Mouse (Mus musculus): ENCODE data around the gene Usp16. TPM values are rescaled to one million over a fixed set of nuclear protein-coding genes. Genes with fewer than 3 reads are reported as not detected.

Usp16 gene
- polyA plus RNA-seq (2012; rRNA removed): 8.9 and 15.6 TPM in 2 replicates

- Histone ChIP-seq H3K4me3 (ENCODE audit: extremely low read depth, insufficient read depth, insufficient read length) (peak within 1 kb of the TSS; percentile 92), H3K27ac (ENCODE audit: insufficient read depth, low read length) (peak within 1 kb of the TSS; percentile 85), H3K36me3 (ENCODE audit: control insufficient read depth, insufficient read depth, low read length) (peaks cover 1% of the 10 kb centered on the region; the same call in 1 of the 2 replicates), H3K4me1 (ENCODE audit: control insufficient read depth, insufficient read depth, insufficient read length) (peaks cover 9% of the 10 kb centered on the region; the same call in 1 of the 2 replicates), H3K27me3 (ENCODE audit: control insufficient read depth, insufficient read depth, low read length) (no peaks in the 10 kb centered on the region)
- peak; percentile 80 to 93 for DNase-seq (ENCODE audit: low read depth in 1 of 2, low spot score in 2 of 2)
- TF ChIP-seq POLR2A (IDR thresholded peaks at IDR 0.05; ENCODE audit: low read depth, low read length) (peak; percentile 80), CTCF (IDR thresholded peaks at IDR 0.05; ENCODE audit: extremely low read depth, insufficient read depth, insufficient read length, insufficient replicate concordance) (no peak)
- WGBS: 14% methylated on average over 45 of the region's 45 CpGs
Measured at GRCm38 (mm10) chr16:87454419-87455179, at the start of gene Usp16. Gene Usp16 (plus strand): TSS chr16:87454703.

DNA sequence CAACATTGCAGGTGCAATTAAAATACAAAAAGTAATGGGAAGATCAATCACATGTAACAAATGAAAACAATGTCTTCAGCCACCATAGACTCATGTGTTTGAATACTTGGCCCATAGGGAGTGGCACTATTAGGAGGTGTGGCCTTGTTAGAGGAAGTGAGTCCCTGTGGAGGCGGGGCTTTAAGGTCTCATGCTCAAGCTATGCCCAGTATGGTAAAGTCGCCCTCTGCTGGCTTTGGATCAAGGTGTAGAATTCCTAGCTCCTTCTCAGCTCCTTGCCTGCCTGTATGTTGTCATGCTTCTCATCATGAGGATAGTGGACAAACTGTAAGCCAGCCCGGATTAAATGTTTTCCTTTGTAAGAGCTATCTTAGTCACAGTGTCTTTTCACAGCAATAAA is 49.5 kb upstream of the Usp16 start:
- 89% methylated on average over 3 of the region's 3 CpGs for WGBS
- no peak overlapping the region for H3K27ac ChIP-seq (ENCODE audit: insufficient read depth, low read length)
- no peak overlapping the region for H3K4me3 ChIP-seq (ENCODE audit: extremely low read depth, insufficient read depth, insufficient read length)
- peak; percentile 12 to 19 for DNase-seq (ENCODE audit: low read depth in 1 of 2, low spot score in 2 of 2)
- TF ChIP-seq POLR2A (IDR thresholded peaks at IDR 0.05; ENCODE audit: low read depth, low read length): no peak
- no peak for TF ChIP-seq CTCF (IDR thresholded peaks at IDR 0.05; ENCODE audit: extremely low read depth, insufficient read depth, insufficient read length, insufficient replicate concordance)
- no peaks in the 10 kb centered on the region for H3K27me3 ChIP-seq (ENCODE audit: control insufficient read depth, insufficient read depth, low read length)
- no peaks in the 10 kb centered on the region for H3K4me1 ChIP-seq (ENCODE audit: control insufficient read depth, insufficient read depth, insufficient read length)
- H3K36me3 ChIP-seq (ENCODE audit: control insufficient read depth, insufficient read depth, low read length): peaks cover 40% of the 10 kb centered on the region

GRCm38 (mm10) chr16:87420662-87421061 is 33.8 kb upstream of the Usp16 start:
- no peak for TF ChIP-seq CTCF (IDR thresholded peaks at IDR 0.05; ENCODE audit: extremely low read depth, insufficient read depth, insufficient read length, insufficient replicate concordance)
- no peak for TF ChIP-seq POLR2A (IDR thresholded peaks at IDR 0.05; ENCODE audit: low read depth, low read length)
- no peak overlapping the region for H3K4me3 ChIP-seq (ENCODE audit: extremely low read depth, insufficient read depth, insufficient read length)
- H3K27me3 ChIP-seq (ENCODE audit: control insufficient read depth, insufficient read depth, low read length): no peaks in the 10 kb centered on the region
- H3K27ac ChIP-seq (ENCODE audit: insufficient read depth, low read length): no peak overlapping the region
- 88% methylated on average over 8 of the region's 8 CpGs for WGBS
- peaks cover 50% of the 10 kb centered on the region for H3K36me3 ChIP-seq (ENCODE audit: control insufficient read depth, insufficient read depth, low read length)
- DNase-seq (ENCODE audit: low read depth in 1 of 2, low spot score in 2 of 2): no peak
- H3K4me1 ChIP-seq (ENCODE audit: control insufficient read depth, insufficient read depth, insufficient read length): no peaks in the 10 kb centered on the region

- TF ChIP-seq CTCF (IDR thresholded peaks at IDR 0.05; ENCODE audit: extremely low read depth, insufficient read depth, insufficient read length, insufficient replicate concordance): no peak
- no peak for TF ChIP-seq POLR2A (IDR thresholded peaks at IDR 0.05; ENCODE audit: low read depth, low read length)
- DNase-seq (ENCODE audit: low read depth in 1 of 2, low spot score in 2 of 2): no peak
Measured at GRCm38 (mm10) chr16:87427516-87427915, 27.0 kb upstream of the Usp16 start.

DNA sequence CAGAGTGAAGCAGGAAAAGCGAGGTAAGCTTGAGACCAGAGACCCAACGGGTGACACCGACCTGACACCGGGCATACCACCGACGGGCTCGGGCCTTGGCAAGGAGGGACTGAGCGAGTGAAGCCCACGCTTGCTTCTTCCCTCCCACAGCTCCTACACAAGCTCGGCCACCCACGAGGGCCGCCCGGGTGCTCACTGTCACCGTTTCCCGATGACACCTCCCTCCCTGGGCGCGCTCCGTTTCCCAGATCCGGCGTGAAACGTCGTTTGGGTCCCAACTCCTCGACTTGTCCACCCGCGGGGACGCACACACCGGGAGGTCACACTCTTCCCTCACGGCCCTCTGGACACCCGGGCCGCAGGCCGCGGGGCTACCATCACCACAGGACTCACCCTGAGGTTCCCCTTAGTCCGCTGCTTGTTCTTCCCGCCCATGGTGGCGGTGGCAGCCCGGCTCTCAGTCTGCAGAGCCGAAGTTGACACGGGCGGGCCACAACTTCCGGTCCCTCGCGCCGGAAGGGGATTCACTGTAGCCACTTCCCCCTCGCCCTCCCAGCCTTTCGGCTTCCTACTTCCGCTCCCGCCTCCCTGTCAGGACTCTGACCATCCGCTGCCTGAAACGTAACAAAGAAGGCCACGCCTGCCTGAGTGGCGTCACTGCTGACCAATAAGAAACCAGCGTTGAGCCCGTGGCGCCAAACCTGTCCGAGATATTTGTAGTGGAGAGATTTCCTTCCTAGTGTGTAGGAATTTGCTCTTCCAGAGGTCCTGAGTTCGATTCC is 22.3 kb upstream of the Usp16 start, which contains the start of gene Ltn1:
TSS of gene Ltn1 (minus strand) at position 580 of the 782 bp plus-strand sequence.
- TF ChIP-seq CTCF (IDR thresholded peaks at IDR 0.05; ENCODE audit: extremely low read depth, insufficient read depth, insufficient read length, insufficient replicate concordance): no peak
- peak; percentile 63; the same call in 1 of the 2 replicates for TF ChIP-seq POLR2A (IDR thresholded peaks at IDR 0.05; ENCODE audit: low read depth, low read length)
- H3K4me3 ChIP-seq (ENCODE audit: extremely low read depth, insufficient read depth, insufficient read length): peak within 1 kb of the TSS; percentile 92
- under 1% methylated on average over 56 of the region's 56 CpGs for WGBS
- no peaks in the 10 kb centered on the region for H3K27me3 ChIP-seq (ENCODE audit: control insufficient read depth, insufficient read depth, low read length)
- H3K27ac ChIP-seq (ENCODE audit: insufficient read depth, low read length): peak within 1 kb of the TSS; percentile 73
- DNase-seq (ENCODE audit: low read depth in 1 of 2, low spot score in 2 of 2): peak; percentile 96 to 98
- H3K4me1 ChIP-seq (ENCODE audit: control insufficient read depth, insufficient read depth, insufficient read length): peaks cover 5% of the 10 kb centered on the region
- peaks cover 2% of the 10 kb centered on the region; the same call in 1 of the 2 replicates for H3K36me3 ChIP-seq (ENCODE audit: control insufficient read depth, insufficient read depth, low read length)

More at GRCm38 (mm10) chr16:87427516-87427915, 27.0 kb upstream of the Usp16 start:
- H3K4me3 ChIP-seq (ENCODE audit: extremely low read depth, insufficient read depth, insufficient read length): no peak overlapping the region
- H3K27ac ChIP-seq (ENCODE audit: insufficient read depth, low read length): no peak overlapping the region
- H3K4me1 ChIP-seq (ENCODE audit: control insufficient read depth, insufficient read depth, insufficient read length): peaks cover 3% of the 10 kb centered on the region
- no peaks in the 10 kb centered on the region for H3K27me3 ChIP-seq (ENCODE audit: control insufficient read depth, insufficient read depth, low read length)
- H3K36me3 ChIP-seq (ENCODE audit: control insufficient read depth, insufficient read depth, low read length): peaks cover 25% of the 10 kb centered on the region
- 96% methylated on average over 8 of the region's 8 CpGs for WGBS

DNA sequence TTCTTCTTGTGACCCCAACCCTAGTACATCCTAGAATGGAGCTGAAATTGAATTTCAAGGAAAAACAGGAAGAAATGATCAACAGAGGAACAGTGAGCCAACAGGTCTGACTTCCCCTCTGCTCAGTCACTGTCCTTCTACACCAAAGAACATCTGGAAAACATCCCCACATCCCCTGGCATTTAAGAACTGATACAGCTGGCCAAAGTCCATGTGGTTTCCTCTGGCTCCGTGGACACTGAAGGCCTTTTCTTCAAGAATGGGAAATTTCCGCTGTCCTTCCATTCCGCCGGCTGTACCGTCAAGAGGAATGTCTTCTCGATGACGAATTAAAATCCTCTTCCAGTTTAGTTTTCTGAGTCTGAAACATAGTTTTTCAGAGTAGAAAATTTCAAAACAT is 20.2 kb upstream of the Usp16 start:
- H3K27ac ChIP-seq (ENCODE audit: insufficient read depth, low read length): no peak overlapping the region
- DNase-seq (ENCODE audit: low read depth in 1 of 2, low spot score in 2 of 2): no peak
- 92% methylated on average over 7 of the region's 7 CpGs for WGBS
- H3K36me3 ChIP-seq (ENCODE audit: control insufficient read depth, insufficient read depth, low read length): no peaks in the 10 kb centered on the region
- no peak overlapping the region for H3K4me3 ChIP-seq (ENCODE audit: extremely low read depth, insufficient read depth, insufficient read length)
- H3K27me3 ChIP-seq (ENCODE audit: control insufficient read depth, insufficient read depth, low read length): no peaks in the 10 kb centered on the region
- peaks cover 5% of the 10 kb centered on the region for H3K4me1 ChIP-seq (ENCODE audit: control insufficient read depth, insufficient read depth, insufficient read length)
- no peak for TF ChIP-seq POLR2A (IDR thresholded peaks at IDR 0.05; ENCODE audit: low read depth, low read length)
- TF ChIP-seq CTCF (IDR thresholded peaks at IDR 0.05; ENCODE audit: extremely low read depth, insufficient read depth, insufficient read length, insufficient replicate concordance): no peak

Measured in spleen, adult 2 months (tissue).